Mouse (Mus musculus) adrenal gland, adult 18-20 months (tissue): Measurements from ENCODE around the gene Pml. TPM values are rescaled to one million over a fixed set of nuclear protein-coding genes. Genes with fewer than 3 reads are reported as not detected.
"Not testable (repeated sequence)": the region's sequence is repeated elsewhere in the genome, so short reads cannot be mapped to it uniquely, and the experiment has no call there.

Experiments used
- DNase-seq, 2 experiments: peaks; one replicate each; pipeline ENCODE4 v3.0.0; 2021 to 2022; ENCODE audit warnings: low spot score in 2 of 2
- total RNA-seq, 2 experiments: library from RNA; stranded (reverse); gene quantifications; 1 replicate in 1 of 2; 2 replicates in 1 of 2; pipeline ENCODE4 v1.2.3; 2021

The Pml gene
- total RNA-seq, 2 experiments from 2014 or later: 16.1 to 17.9 TPM

DNA sequence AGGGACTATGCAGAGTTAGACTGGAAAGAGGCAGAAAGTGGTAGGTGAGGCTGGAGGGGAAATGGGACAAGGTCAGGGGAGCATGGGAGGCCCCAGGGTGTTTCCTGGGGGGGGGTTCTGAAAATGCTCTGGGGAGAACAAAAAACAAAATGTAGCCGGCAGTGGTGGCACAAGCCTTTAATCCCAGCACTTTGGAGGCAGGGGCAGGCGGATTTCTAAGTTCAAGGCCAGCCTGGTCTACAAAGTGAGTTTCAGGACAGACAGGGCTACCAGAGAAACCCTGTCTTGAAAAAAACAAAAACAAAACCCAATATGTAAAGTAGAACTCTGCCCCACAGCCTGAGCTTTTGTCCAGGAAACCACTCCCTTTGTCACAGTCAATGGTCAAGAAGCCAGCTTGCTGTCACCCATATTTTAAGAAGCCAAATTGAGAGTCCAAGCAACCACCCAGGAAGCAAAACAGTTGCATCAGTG, 22.5 kb upstream of the Pml start:
- no peak for DNase-seq

DNA sequence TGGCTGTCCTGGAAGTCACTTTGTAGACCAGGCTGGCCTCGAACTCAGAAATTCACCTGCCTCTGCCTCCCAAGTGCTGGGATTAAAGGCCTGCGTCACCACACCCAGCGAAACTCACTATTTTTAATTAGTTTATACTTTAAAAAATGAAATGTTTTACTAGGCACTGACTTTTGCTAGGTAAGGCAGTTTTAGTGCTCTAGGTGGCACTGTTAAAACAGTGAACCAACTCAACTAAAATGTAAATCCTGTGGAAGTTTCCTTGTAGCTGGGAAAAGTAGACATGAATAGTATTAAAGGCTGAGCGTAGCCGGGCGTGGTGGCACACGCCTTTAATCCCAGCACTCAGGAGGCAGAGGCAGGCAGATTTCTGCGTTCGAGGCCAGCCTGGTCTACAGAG, 22.0 kb upstream of the Pml start:
- DNase-seq: not testable (repeated sequence)

DNA sequence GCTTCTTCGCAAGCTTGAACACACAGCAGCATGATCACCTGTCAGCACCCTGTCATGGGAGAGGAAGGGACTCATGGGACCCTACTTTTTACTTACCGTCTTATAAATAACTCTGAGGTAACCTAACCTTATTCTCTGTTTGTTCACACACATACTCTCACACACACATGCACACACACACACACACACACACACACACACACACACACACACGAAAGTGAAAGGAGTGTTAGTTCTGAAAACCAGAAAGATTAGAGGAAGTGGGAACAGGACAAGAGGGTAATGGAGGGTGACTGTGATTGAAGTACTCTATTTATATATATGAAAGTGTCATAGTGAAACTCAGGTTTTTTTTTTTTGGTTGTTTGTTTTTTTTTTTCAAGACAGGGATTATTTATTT, 21.5 kb upstream of the Pml start:
- DNase-seq: no peak

DNA sequence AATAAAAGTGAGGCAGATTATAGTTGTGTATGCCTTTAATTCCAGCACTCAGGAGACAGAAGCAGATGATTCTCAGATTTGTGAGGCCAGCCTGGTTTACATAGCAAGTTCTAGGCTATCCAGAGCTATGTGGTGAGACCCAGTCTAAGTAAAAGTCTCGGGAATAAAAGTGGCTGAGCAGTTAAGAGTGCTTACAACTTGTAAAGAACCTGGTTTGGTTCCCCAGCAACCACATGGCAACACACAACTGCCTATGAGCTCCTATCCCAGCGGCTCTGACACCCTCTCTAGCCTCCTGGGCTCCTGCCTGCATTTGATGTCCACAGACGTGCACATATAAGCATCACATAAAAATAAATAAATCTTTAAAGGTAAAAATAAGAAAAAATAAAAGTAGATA, 20.5 kb upstream of the Pml start:
- no peak for DNase-seq

DNA sequence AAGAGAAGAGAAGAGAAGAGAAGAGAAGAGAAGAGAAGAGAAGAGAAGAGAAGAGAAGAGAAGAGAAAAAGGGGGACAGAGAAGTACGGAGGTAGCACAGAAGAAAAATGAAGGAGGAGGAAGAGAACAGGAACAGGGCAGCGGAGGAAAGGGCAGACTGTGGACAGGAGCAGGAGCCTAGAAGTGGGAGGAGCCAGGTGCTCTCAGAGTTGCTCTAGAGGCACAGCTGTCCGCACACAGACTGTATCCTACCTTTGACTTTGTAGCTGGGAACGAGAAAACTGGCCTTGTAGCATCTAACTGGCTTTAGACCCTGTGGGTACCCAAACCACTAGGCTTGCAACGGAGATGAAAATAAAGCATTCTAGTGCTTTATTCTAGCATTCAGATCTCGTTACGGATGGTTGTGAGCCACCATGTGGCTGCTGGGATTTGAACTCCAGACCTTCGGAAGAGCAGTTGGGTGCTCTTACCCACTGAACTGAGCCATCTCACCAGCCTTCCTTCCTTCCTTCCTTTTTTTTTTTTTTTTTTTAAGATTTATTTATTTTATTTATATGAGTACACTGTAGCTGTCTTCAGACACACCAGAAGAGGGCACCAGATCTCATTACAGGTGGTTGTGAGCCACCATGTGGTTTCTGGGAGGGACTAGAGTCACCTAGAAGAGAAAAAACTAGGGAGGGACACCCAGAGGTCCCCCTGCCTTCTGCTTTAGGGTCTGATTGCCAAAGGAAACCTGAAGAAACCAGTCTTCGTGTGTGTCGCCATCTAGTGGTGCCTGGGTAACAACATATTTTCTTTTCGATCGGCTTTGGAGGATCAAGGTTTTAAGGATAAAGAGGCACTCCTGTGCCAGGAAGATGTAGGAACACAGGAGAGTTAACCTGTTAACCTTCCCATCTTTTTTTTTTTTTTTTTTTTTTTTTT, 19.1 kb upstream of the Pml start:
- peak; percentile 54 to 59 for DNase-seq

DNA sequence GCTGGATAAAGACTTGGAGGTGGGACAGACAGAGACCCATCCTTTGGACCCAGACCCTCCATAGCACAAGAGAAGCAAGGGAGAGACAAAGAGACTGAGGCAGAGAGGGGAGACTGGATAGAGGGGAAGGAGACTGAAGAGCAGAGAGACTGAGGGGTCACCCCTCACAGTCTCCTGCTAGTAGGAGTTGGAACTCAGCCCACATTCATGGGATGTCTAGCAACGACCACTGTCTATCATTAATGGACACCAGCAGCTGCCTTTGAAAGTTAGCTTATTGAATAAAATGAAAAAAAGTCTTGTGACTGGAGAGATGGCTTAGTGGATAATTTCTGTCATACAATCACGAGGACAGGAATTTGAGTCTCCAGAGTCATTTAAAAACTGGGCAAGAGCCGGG, 17.5 kb upstream of the Pml start:
- DNase-seq: no peak

DNA sequence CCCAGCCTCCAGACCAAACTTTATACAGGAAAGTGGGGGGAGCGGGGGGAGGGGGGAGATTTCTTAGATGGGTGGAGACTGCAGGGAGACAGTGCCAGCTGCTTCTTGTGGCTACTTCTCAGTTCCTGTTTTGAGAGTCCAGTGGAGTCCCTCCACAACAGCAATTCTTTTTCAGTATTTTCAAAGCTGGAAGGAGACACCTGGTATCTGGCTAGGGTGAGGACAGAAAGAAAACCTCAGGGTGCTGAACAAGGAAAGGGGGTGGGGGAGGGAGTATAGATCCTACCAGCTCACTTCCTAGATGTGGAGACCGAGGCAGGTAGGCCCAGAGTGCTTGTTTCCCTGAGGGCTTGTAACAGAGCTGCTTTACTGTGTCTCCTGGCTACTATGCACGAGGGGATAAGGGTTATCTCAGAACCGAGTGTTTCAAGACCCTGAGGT, 17.0 kb upstream of the Pml start:
- DNase-seq: no peak

DNA sequence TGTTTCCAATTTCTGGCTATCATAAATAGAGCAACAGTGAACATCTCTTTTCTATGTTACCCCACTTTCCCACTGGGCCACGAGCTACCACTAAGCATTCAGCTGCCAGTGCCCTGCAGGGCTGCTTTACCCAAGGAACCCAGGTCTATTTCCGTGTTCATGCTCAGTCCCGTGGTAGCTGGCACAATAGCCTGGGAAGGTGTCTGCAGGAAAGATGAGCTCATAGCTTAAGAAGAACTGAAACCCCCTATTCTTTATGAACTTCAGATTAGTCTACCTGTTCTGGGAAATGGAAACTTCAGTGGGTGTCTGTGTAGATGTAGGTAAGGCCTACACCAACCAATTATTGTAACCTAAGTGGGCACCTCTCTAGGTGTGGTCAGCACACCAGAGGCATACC, 15.8 kb upstream of the Pml start:
- no peak for DNase-seq

DNA sequence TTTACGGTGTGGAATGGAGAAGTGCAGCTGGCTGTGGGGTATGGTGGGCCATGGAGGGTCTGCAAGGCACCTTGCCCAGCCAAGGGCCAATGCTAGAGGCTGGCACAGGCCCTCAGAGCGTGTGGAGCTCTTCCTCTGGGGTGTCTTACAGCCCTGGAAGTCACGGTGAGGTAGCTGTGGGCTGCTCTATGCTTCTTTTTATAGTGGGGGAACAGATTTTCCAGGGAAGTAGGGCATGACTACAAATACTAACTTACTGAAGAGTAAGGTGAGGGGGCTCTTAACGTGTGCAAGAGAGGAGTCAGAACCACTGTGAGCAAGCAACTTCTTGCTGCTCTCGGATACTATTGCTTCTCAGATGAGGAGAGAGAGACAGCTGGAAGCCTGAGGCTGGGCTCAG, 12.9 kb upstream of the Pml start:
- no peak for DNase-seq

DNA sequence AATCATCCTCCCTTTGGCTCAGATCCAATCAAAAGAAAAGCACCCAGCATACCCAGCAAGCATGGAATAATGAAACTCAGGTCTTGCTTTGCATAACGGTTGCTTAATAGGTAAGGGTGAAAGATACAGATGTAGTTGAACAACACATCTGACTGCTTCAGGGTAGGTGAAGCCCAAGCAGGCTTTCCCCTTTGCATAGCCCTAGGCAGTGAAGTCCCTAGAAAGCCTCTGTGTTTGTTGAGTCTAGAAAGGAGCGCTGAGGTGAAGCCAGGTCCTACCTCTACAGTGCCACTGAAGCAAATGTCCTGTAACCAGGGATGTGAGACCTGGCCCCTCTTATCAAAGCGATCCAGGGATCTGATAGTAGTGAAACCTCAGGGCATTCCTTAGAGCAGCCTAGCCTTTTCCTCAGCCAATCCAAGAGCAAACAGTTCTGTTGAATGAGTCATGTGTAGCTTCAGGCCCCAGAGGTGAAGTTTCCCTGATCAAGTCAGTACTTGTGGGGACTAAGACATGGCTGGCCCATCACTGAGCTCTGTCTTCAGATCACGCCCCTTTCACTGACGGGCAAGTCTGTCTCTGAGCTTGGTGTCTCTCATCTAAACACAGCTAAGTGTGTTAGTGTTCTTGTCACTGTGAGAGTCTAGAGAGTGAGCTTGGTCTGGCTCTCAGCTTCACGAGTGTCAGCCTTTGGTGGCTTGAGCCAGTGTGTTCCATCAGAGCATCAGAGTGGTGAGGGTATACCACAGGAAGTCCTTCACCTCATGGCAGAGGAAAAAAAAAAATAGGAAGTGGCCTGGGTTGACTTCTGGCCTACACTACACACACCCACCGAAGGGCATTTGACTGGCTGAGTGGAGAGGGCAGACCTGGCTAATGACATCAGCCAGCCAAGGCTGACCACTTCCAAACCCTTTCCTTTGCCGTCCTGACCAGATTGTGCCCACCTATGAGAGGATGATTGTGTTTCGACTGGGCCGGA, 6.4 kb upstream of the Pml start:
- no peak for DNase-seq

DNA sequence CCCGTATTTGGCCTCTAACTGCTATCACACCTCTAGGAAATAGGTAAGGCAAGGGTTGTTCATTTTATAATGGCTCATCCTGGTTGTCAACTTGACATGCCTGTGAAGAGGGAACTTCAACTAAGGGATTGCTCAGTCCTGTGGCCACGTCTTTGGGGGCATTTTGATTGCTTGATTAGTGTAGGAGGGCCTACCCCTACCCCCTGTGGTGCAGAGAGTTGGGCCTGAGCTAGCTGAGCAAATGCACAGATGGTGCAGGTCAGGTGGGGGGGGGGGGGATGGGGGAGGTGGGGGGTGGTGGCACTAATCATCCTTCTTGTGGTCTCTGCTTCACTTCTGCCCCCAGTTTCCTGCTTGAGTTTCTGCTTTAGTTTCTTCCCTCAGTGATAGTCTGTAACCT, 5.5 kb upstream of the Pml start:
- no peak for DNase-seq

DNA sequence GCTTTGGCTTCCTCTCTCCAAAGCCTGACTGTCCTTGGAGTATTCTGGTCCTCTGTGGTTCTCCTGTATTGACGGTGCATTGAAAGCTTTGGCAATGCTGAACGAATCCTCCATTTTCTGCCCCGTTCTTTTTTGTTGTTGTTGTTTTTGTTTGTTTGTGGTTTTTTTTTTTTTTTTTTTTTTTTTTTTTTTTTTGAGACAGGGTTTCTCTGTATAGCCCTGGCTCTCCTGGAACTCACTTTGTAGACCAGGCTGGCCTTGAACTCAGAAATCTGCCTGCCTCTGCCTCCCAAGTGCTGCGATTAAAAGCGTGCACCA, 4.2 kb upstream of the Pml start:
- DNase-seq: not testable (repeated sequence)

DNA sequence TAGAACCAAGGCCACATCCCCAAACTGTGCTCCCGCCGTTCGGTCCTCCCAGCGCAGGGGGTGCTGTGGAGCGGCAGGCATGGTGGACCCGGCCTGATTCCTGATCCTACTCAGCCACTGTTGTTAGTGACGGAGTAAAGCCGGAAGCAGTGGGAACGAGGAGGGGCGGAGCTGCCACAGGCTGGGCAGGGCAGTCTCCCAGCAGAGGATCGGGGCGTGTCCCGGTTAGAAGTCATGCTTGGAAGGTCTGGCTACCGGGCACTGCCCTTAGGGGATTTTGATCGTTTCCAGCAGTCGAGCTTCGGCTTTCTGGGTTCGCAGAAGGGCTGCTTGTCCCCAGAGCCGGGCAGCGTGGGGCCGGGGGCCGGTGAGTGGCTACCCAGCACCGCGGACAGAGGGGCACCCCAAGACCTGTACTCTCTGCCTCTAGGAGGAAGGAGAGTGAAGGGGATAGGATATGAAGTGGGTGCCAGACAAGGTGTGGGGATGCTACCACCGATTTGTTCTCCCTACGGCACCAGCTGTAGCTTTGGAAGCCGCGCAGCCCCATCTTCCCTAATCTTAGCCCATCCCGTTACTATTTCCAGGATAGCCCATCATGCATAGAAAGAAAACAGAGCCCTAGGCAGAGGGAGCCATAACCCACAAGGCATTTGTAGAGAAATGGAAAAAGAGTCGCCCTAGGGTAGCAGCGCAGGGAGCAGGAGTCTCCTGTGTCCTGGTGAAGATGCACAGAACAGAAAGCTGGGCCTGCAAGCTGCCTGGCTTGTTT, 3.6 kb upstream of the Pml start, which contains the start of gene Stoml1:
TSS of gene Stoml1 (plus strand) at position 132 of the 772 bp plus-strand sequence.
- peak; percentile 94 for DNase-seq

DNA sequence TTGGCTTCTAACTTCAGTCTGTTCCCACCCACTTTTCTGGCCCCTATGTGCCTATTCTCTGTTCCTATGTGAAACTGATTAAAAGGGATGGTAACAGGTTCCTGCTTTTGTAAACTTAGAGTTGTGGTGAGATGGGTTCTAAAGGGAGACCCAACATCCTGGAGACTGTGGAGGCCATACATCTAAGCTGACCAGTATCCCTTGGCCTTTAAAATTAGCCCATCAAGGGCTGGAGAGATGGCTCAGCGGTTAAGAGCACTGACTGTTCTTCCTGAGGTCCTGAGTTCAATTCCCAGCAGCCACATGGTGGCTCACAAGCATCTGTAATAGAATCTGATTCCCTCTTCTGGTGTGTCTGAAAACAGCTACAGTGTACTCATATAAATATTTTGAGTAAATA, 1.1 kb upstream of the Pml start:
- not testable (repeated sequence) for DNase-seq

DNA sequence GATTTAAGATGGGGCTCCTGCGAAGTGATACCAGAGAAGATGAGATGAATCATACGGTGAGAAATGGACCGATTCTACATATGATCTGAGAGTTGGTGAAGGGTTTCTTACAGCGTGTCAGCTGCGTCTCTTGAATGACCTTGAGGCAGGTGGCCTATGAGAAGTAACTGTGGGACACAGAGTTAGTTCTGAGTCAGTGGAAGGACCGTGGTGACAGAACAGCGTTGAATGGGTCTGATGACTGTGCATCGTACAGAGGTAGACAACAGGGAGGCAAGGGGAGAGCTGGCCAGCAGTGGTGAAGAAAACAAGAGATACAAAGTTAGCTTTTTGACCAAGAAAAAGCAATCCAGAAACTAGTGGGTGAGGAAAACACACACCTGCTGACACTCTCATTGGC, 736 bp upstream of the Pml start:
- no peak for DNase-seq

DNA sequence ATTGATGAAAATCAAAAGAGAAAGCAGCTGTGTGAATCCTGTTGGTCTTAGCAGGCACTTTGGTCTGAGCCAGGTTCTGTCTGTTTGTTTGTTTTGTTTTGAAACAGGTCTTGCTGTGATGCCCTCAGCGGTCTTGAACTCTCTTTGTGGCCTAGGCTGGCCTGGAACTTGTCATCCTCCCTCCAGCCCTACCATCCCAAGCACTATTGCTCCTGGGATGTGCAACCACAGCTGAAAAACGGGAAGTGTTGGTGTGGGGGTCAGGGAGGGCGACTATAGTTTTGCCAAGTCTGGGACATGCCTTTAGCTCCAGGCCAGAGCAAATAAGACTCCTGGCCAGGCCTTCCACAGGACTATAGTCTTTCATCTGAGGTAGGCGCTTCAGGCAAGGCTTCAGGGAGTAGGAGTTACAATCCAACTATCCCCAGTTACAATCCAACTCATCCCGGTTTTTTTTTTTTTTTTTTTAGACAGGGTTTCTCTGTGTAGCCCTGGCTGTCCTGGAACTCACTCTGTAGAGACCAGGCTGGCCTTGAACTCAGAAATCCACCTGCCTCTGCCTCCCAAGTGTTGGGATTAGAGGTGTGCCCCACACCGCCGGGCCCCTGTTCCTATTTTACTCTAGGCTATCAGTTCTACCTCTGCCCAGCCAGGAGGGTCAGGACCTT, 706 bp downstream of the Pml start:
- no peak for DNase-seq

DNA sequence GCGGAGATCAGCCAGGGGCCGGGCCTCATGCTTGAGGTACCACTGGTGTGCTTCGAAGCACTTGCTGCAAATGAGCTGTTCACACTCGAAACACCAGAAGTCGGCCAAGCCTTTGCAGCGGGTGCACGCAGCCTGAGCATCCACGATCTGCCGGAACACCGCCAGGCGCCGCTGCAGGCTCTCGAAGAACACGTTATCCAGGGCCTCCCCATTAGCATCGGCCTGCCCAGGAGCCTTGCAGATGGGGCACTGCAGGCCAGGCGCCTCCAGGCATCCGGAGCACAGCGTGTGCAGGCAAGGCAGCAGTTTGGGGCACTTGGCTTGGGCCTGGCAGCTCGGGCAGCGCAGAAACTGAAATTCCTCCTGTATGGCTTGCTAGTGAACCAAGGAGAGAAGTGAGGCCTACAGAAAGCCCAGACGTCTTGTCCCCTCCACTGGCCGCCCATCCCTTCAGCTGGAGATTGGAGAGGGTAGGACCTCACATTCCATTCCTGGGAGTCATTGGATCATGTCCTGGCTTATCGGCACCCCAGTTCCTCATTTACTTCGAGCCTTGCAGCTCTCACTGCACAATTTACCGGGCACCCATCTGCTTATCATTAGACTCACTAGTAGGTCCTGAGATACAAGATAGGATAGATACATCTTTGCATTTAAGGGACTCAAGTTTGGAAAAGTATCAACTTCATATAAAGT, 2.4 kb downstream of the Pml start:
- DNase-seq: peak; percentile 78 to 80

DNA sequence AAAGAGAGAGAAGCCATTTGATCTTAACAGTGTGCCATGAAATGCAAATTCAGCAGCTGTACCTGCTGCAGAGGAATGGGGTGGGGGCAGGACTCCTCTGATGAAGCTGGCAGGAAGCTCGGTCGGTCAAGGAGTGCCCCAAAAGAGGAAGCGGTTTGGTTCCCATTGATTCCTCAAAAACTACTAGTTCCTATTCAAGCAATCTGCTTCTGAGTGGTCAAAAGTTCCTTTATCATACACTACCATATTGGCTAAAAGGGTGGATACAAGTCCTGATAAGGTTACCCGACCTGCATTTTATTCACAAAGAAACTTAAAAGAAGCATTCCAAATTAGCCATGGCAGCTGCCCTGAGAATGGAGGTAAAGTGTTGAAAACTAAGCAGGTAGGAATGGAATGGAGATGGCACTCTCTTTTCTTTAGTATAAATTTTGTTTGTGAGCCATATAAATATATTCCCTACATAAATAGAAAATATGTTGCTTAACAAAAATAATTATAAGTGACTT, 3.4 kb downstream of the Pml start:
- no peak for DNase-seq

DNA sequence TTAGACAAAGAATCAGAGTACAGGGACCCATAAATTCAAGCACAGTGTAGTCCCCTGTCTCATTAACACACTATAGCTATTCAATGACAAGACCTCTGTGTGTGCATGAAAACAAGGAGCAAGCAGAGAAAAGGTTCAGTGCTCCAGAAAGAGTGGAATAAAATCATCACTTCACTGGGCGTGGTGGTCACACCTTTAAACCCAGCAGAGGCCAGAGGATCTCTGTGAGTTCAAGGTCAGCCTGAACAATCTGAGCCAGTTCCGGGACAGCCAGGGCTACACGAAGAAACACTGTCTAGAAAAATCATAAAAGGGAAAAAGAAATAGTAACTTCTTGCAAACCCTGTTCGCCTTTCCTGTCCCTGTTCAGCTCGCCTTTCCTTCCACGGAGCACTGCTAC, 5.9 kb downstream of the Pml start:
- no peak for DNase-seq

DNA sequence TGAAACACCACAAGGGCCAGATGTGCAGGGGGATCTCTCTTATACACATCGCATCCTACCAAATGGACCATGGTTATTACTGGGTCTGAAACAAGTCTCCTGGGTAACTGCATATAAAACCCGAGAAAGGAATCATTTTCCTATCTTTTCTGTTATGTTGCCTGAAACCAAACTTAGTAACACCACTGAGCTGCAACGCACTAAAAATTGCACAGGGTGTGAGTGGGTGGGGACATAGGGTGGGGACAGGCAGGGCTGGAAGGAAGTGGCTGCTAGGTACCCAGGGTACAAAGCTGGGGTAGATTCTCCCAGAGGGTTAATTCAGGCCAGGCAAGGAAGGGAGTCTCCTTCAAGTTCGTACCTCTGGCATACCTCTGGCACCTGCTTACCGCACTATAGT, 6.9 kb downstream of the Pml start:
- DNase-seq: no peak
